Mouse (Mus musculus): Measurements from ENCODE around the gene Thada.

Thada gene

GRCm38 (mm10) chr17:84186451-84187202 is 279.4 kb downstream of the Thada start:
- DNase-seq (ENCODE audit: low spot score): peak; percentile 70

- peak; percentile 71 for DNase-seq (ENCODE audit: low spot score)
Observed at GRCm38 (mm10) chr17:84185581-84186450, 280.2 kb downstream of the Thada start.

DNA sequence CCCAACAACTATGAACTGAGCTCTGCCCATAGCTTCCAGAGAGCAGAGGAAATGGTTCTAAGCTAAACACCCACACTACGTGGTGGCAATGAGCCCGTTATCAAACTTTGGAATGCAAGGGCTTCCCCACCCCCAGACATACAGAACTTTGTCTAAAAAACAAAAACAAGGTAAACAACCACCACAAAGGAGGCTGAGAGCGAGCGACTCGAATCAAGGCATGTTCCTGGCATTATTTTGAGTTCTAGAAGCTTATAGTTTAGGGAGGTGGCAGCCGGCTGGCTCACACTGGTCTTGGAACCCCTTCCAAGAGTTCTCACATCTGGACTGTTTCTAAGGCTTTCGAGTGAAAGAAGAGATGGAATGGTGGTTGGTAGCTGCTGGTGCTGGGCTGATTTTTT is 281.0 kb downstream of the Thada start:
- DNase-seq (ENCODE audit: low spot score): no peak

DNA sequence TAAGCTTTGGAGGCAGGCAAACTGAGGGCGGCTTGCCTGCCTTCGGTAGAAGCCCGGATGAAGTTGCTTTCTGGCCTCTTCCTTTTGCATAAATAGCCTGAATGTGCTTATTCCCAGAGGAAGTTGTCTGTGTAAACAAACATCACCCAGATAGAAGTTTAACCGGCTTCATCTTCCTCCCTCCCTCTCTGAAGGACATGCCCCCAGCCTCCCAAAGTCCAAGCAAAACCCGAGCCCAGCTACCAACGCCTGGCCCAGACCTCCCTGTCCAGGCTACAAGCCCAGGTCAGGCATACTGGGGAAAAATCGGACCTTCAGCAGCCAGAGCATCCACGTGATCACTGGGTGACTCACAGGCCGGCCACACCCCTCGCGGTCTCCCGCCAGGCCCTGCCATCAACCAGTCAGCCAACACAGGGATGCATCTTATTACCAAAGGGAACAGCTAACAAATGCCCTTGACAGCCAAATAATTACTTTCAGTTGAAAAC is 282.7 kb downstream of the Thada start:
- peak; percentile 87 for DNase-seq (ENCODE audit: low spot score)

DNA sequence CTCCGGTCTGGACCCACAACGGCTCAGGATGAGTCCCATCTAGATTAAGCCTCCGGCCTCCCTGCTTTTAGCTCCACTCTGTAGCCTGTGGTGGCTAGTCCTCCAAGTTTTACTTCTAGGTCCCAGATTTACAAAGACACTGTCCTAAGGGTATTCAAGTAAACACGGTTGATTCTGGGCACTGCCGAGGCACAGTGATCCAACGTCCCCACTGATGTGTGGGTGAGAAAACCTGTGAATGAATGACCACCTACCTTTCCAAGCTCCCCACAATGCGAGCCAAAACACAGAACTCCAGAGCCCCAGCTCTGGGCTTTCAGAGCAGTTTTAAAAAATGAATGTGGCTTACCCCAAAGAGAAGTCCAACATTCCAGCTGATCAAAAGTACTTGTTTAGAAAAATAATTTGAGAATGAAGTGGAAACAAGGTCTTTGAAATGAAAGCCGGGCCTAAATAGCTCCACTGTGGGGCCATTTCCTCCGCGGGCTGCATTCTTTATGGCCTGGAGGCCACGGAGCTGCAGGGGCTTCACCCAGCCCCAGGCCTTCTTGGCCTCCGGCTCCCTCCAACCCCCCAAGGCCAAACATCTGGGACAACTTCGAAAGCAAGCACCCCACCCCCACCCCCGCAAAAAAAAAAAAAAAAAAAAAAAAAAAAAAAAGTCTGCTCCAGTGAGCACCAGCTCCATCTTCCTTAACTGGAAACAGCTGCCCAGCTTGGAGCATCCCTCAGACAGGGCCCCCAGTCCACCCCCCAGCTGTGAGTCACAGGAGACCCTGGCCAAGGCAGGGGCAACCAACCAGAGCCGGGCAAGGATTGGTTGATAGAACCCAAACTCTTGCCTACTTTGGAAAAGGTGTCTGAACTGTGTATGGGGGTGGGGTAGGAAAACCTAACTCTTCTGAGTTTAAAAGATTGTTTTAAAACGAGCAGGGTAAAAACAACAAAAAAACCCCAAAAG is 283.4 kb downstream of the Thada start:
- peak; percentile 58 for DNase-seq (ENCODE audit: low spot score)

GRCm38 (mm10) chr17:84181502-84182310 is 284.3 kb downstream of the Thada start:
- peak; percentile 45 for DNase-seq (ENCODE audit: low spot score)

GRCm38 (mm10) chr17:84180715-84181501 is 285.1 kb downstream of the Thada start:
- DNase-seq (ENCODE audit: low spot score): no peak

- no peak for DNase-seq (ENCODE audit: low spot score)
Observed at GRCm38 (mm10) chr17:84179973-84180365, 286.0 kb downstream of the Thada start.

GRCm38 (mm10) chr17:84179026-84179972 is 286.7 kb downstream of the Thada start:
- no peak for DNase-seq (ENCODE audit: low spot score)

- no peak for DNase-seq (ENCODE audit: low spot score)
Observed at GRCm38 (mm10) chr17:84177481-84177880, 288.5 kb downstream of the Thada start.

DNA sequence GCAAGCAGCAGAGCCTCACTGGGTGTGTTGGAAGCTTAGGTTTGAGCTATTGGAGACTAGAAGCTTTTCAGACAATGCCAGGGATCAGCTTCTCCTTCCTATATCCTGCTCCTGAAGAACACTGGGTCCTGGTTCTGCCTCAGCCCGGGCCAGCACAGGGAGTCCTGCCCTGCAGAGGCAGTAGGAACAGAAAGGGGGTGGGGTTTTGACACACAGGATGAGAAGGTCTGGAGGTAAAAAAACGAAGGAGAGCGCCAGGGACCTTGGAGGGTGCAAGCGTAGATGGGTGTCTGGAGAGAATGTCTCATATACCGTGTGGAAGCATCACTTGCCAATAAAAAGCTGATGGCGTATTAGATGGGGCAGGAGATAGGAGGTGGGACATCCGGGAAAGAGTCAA is 289.6 kb downstream of the Thada start:
- no peak for DNase-seq (ENCODE audit: low spot score)

GRCm38 (mm10) chr17:84175196-84175595 is 290.8 kb downstream of the Thada start:
- DNase-seq (ENCODE audit: low spot score): no peak

DNA sequence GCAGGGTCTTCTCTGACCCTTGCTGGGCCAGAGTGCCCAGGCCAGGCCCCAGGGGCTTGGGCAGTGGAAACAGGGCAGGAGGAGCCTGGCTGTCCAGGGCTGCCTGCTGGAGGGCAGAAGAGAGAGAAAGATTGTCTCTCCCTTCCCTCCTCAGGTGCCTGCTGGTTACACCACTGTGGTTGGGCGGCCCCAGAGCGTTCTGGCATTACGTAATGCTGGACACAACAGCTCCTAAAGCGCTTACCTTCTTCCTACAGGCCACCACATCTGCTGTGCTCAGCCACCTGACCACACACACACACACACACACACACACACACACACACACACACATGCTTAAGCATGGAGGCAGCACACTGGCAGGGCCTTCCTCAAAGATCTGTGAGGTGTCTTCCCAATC is 298.6 kb downstream of the Thada start:
- peak; percentile 1 for DNase-seq (ENCODE audit: low spot score)

DNA sequence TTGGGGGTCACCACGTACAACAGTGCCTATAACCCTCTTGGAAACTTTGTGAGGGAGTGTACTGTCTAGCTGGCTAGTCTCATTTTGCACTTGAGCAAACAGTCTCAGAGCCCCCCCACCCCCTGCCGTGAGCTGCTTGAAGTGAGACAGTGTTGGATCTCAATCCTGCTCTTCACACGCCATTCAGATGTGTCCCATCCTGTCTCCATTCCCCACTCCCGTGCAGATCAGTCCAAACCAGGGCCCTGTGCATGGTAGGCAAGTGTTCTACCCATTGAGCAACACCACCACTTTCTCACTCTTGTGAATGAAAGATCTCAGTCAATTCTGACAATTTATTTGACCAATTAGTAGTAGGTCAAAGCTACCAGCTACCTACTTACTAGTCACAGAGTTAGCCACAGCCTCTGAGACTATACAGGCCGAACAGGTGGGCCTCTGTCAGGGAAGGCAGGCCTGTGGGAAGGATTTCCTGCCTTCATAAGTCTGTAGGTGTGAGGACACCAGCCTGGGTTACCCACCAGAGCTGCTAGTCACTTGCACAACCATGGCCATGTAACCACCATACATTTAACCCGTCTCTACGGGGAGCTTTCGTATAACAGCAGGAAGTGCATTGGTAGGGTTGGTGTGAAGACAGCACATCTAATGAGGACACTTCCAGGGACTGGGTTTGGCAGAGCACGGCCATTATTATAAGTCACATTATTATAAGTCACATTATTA is 299.7 kb downstream of the Thada start:
- DNase-seq (ENCODE audit: low spot score): peak; percentile 0

DNA sequence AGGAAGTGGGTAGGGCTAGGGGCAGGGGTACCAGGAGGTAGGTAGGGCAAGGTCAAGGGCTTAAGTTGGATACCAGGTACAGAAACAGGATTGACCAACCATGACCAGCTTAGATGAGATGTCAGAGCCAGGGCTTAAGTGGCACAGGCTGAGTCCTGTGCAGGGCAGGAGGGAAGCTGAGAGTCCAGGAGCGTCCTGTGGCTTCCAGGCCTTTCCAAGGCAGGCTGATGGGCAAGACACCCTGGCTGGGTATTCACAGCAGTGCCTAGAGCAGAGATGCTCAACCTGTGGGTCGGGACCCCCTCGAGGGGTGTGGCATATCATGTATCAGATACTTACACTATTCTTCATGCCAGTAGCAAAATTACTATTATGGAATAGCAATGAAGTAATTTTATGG is 300.3 kb downstream of the Thada start:
- peak; percentile 0 for DNase-seq (ENCODE audit: low spot score)

GRCm38 (mm10) chr17:84164146-84164545 is 301.9 kb downstream of the Thada start:
- DNase-seq (ENCODE audit: low spot score): no peak

- no peak for DNase-seq (ENCODE audit: low spot score)
Observed at GRCm38 (mm10) chr17:84163066-84163785, 302.8 kb downstream of the Thada start.

Measured in ovary, postnatal 36 days (tissue).